Mouse (Mus musculus) common myeloid progenitor, adult 5-6 weeks (primary cell): ENCODE data around the gene Slc25a20. TPM values are rescaled to one million over a fixed set of nuclear protein-coding genes. Genes with fewer than 3 reads are reported as not detected.
"Not testable (repeated sequence)": the region's sequence is repeated elsewhere in the genome, so short reads cannot be mapped to it uniquely, and the experiment has no call there.

Experiments
- ATAC-seq: replicated peaks from 2 replicates; pipeline ENCODE4 v1.8.0; 2016; ENCODE audit warnings: low read depth, mild to moderate bottlenecking, moderate TSS enrichment, inconsistent platforms; ENCODE audit not compliant: poor library complexity, severe bottlenecking
- total RNA-seq: library from RNA; stranded (forward); fragments of 200-1000, 187-1606 nt; gene quantifications from 2 replicates; pipeline ENCODE4 v1.2.3, GENCODE M21; 2017

The Slc25a20 gene
- total RNA-seq: 29.1 and 39.0 TPM in 2 replicates

- ATAC-seq: peak; percentile 96
These were observed at the start of gene Slc25a20 for GRCm38 (mm10) chr9:108661677-108662612. Gene Slc25a20, plus strand, starts transcription at chr9:108662088.

- ATAC-seq: no peak
These were observed 44.6 kb upstream of the Slc25a20 start for GRCm38 (mm10) chr9:108617301-108617700.

- ATAC-seq: no peak
These were observed 35.4 kb upstream of the Slc25a20 start for GRCm38 (mm10) chr9:108626498-108626897.

- no peak; the same call in 1 of the 2 replicates for ATAC-seq
These were observed 33.7 kb upstream of the Slc25a20 start for GRCm38 (mm10) chr9:108628141-108628540.

- peak; percentile 67 for ATAC-seq
These were observed 31.2 kb upstream of the Slc25a20 start for GRCm38 (mm10) chr9:108630683-108631082.

- ATAC-seq: peak; percentile 40; the same call in 1 of the 2 replicates
These were observed 30.1 kb upstream of the Slc25a20 start for GRCm38 (mm10) chr9:108631631-108632256.

GRCm38 (mm10) chr9:108632375-108632774, 29.5 kb upstream of the Slc25a20 start:
- no peak for ATAC-seq

- no peak for ATAC-seq
These were observed 28.0 kb upstream of the Slc25a20 start for GRCm38 (mm10) chr9:108633846-108634245.

- peak; percentile 53 for ATAC-seq
These were observed 26.5 kb upstream of the Slc25a20 start for GRCm38 (mm10) chr9:108635415-108635814.

- no peak for ATAC-seq
These were observed 22.1 kb upstream of the Slc25a20 start for GRCm38 (mm10) chr9:108639825-108640224.

- ATAC-seq: no peak
These were observed 13.7 kb upstream of the Slc25a20 start for GRCm38 (mm10) chr9:108648166-108648565.

GRCm38 (mm10) chr9:108648611-108649560, 13.0 kb upstream of the Slc25a20 start, which contains the start of gene Arih2:
Gene Arih2, minus strand, starts transcription at chr9:108649386.
- ATAC-seq: peak; percentile 95

GRCm38 (mm10) chr9:108649561-108650440, 12.1 kb upstream of the Slc25a20 start:
- peak; percentile 52 for ATAC-seq

GRCm38 (mm10) chr9:108654566-108655464, 7.1 kb upstream of the Slc25a20 start:
- peak; percentile 76 for ATAC-seq

- ATAC-seq: not testable (repeated sequence)
These were observed 6.0 kb upstream of the Slc25a20 start for GRCm38 (mm10) chr9:108655865-108656264.

- ATAC-seq: no peak
These were observed 772 bp downstream of the Slc25a20 start for GRCm38 (mm10) chr9:108662660-108663059.

- ATAC-seq: peak; percentile 77
These were observed 8.0 kb downstream of the Slc25a20 start for GRCm38 (mm10) chr9:108669875-108670274.

- no peak for ATAC-seq
These were observed 11.3 kb downstream of the Slc25a20 start for GRCm38 (mm10) chr9:108673151-108673550.
